Mouse (Mus musculus) midbrain, embryonic 15.5 days (tissue): ENCODE measurements around the gene Tctex1d4. TPM values are rescaled to one million over a fixed set of nuclear protein-coding genes. Genes with fewer than 3 reads are reported as not detected.

ENCODE experiments used
- ATAC-seq: fragments of 200-750 bp; cut with Nextera tagmentation; replicated peaks from 2 replicates; pipeline ENCODE4 v1.8.0; 2017; ENCODE audit warnings: moderate TSS enrichment
- H3K27ac ChIP-seq: fragments of 300-500 bp; sonication (generic); 2 replicates; pipeline ENCODE4 v1.5.1; 2015; ENCODE audit warnings: mild to moderate bottlenecking, inconsistent platforms
- H3K27me3 ChIP-seq: fragments of 300-500 bp; sonication (generic); replicated peaks from 2 replicates; pipeline ENCODE4 v1.6.1; 2015; ENCODE audit warnings: inconsistent platforms
- H3K36me3 ChIP-seq: fragments of 300-500 bp; sonication (generic); replicated peaks from 2 replicates; pipeline ENCODE4 v1.6.1; 2015; ENCODE audit warnings: inconsistent platforms
- H3K4me1 ChIP-seq: fragments of 300-500 bp; sonication (generic); 2 replicates; pipeline ENCODE4 v1.6.1; 2015; ENCODE audit warnings: inconsistent platforms
- H3K4me2 ChIP-seq: fragments of 300-500 bp; sonication (generic); 2 replicates; pipeline ENCODE4 v1.6.1; 2015; ENCODE audit warnings: inconsistent platforms, mild to moderate bottlenecking, moderate library complexity
- H3K4me3 ChIP-seq: fragments of 300-500 bp; sonication (generic); 2 replicates; pipeline ENCODE4 v1.5.1; 2015; ENCODE audit warnings: mild to moderate bottlenecking, inconsistent platforms
- H3K9ac ChIP-seq: fragments of 300-500 bp; sonication (generic); 2 replicates; pipeline ENCODE4 v1.6.1; 2015; ENCODE audit warnings: mild to moderate bottlenecking, inconsistent platforms
- H3K9me3 ChIP-seq: fragments of 300-500 bp; sonication (generic); 2 replicates; pipeline ENCODE4 v1.6.1; 2016; ENCODE audit warnings: inconsistent platforms
- WGBS: fragments of 180-500 bp; shearing (Covaris S2); methylation state at CpG from one replicate; pipeline ENCODE4 v1.1.7; 2015; ENCODE audit warnings: mixed read lengths; 5-methylcytosine and 5-hydroxymethylcytosine counted together
- polyA plus RNA-seq: library from polyadenylated mRNA; unstranded; fragments of >200 nt; fragmentation: Nextera tagmentation; extraction: Ambion mirVana; gene quantifications from 2 replicates; pipeline ENCODE4 v1.2.1, GENCODE M21; 2015

The Tctex1d4 gene
- polyA plus RNA-seq, 1 experiment from 2014 or later, result not detected

DNA sequence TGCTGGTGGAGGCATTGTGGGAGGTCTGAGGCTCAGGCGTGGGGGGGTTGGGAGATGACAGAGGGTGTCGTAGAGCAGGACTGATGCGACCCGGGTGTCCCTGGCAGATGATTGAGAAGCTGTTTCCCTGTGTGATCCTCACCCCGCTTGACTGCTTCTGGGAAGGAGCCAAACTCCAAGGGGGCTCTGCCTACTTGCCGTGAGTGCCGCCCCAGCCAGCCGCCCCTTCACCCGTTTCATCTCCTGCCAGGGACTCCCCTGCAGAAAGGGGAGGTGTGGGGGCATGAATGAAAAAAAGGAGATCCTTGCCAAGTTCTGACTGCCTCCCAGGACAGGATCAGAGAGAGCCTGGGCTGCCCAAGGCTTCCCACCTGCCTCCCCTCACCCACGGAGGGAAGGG is 21.5 kb upstream of the Tctex1d4 start:
- Histone ChIP-seq H3K36me3 (peaks cover 4% of the 10 kb centered on the region; the same call in 1 of the 2 replicates), H3K9ac (no peak overlapping the region), H3K4me2 (no peak overlapping the region), H3K27ac (no peak overlapping the region), H3K9me3 (no peaks in the 10 kb centered on the region), H3K27me3 (no peaks in the 10 kb centered on the region), H3K4me3 (no peak overlapping the region), H3K4me1 (peaks cover 6% of the 10 kb centered on the region; the same call in 1 of the 2 replicates)
- WGBS, result 44% methylated on average over 10 of the region's 10 CpGs
- no peak for ATAC-seq

DNA sequence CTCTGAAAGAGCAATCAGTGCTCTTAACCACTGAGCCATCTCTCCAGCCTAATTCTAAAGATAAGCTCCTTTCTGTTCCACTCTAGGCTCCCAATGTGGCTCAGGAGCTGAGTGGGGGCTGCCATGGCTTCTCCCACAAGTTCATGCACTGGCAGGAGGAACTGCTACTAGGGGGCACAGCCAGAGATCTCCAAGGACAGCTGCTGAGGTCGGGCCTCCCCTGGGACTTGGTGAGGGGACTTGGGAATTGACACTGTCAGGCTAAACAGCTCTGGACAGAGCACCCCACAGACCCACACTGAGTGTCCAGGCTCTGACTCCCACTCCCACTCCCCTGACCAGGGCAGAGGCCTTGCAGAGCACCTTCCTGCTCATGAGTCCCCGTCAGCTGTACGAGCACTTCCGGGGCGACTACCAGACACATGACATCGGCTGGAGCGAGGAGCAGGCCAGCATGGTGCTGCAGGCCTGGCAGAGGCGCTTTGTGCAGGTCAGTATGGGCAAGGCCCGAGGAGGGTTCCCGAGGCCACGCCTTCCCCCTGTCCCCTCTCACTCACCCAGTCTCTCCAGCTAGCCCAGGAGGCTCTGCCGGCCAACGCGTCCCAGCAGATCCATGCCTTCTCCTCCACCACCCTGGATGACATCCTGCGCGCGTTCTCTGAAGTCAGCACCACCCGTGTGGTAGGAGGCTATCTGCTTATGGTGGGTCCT is 18.6 kb upstream of the Tctex1d4 start:
- 91% methylated on average over 18 of the region's 18 CpGs for WGBS
- Histone ChIP-seq H3K9me3 (no peaks in the 10 kb centered on the region), H3K36me3 (peaks cover 13% of the 10 kb centered on the region; the same call in 1 of the 2 replicates), H3K9ac (no peak overlapping the region), H3K4me3 (no peak overlapping the region), H3K27me3 (no peaks in the 10 kb centered on the region), H3K4me1 (peaks cover 6% of the 10 kb centered on the region; the same call in 1 of the 2 replicates), H3K4me2 (no peak overlapping the region), H3K27ac (no peak overlapping the region)
- no peak for ATAC-seq

DNA sequence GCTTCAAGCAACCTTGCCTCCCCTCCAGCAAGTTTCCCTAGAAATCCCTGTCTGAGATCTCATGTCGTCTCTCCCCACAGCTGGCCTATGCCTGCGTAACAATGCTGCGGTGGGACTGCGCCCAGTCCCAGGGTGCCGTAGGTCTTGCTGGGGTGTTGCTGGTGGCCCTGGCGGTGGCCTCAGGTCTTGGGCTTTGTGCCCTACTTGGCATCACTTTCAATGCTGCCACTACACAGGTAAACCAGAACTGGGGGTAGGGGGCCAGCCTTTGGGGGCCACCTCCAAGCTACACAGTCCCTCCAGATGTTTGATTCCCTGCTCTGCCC is 18.1 kb upstream of the Tctex1d4 start:
- no peak overlapping the region for H3K27ac ChIP-seq
- H3K4me3 ChIP-seq, result no peak overlapping the region
- peaks cover 6% of the 10 kb centered on the region; the same call in 1 of the 2 replicates for H3K4me1 ChIP-seq
- H3K27me3 ChIP-seq, result no peaks in the 10 kb centered on the region
- H3K9me3 ChIP-seq, result no peaks in the 10 kb centered on the region
- no peak overlapping the region for H3K4me2 ChIP-seq
- no peak overlapping the region for H3K9ac ChIP-seq
- WGBS, result 94% methylated on average over 6 of the region's 6 CpGs
- H3K36me3 ChIP-seq, result peaks cover 13% of the 10 kb centered on the region; the same call in 1 of the 2 replicates
- ATAC-seq, result no peak

DNA sequence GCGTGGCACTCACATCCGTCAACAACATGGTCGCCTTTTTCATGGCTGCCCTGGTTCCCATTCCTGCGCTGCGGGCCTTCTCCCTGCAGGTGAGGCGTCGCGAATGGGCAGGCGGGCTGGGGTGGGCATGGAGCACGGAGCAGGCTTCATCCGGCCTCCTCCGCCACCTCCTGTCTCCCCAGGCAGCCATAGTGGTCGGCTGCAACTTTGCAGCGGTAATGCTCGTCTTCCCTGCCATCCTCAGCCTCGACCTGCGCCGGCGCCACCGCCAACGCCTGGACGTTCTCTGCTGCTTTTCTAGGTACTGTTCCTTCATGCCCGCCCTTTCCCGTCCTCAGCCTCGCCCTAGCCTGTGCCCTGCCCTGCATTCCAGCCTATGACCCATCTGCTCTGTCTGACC is 17.3 kb upstream of the Tctex1d4 start:
- ATAC-seq, result no peak
- 92% methylated on average over 25 of the region's 25 CpGs for WGBS
- Histone ChIP-seq H3K4me3 (no peak overlapping the region), H3K9me3 (no peaks in the 10 kb centered on the region), H3K27ac (no peak overlapping the region), H3K4me2 (no peak overlapping the region), H3K36me3 (peaks cover 17% of the 10 kb centered on the region; the same call in 1 of the 2 replicates), H3K4me1 (peaks cover 6% of the 10 kb centered on the region; the same call in 1 of the 2 replicates), H3K27me3 (no peaks in the 10 kb centered on the region), H3K9ac (no peak overlapping the region)

DNA sequence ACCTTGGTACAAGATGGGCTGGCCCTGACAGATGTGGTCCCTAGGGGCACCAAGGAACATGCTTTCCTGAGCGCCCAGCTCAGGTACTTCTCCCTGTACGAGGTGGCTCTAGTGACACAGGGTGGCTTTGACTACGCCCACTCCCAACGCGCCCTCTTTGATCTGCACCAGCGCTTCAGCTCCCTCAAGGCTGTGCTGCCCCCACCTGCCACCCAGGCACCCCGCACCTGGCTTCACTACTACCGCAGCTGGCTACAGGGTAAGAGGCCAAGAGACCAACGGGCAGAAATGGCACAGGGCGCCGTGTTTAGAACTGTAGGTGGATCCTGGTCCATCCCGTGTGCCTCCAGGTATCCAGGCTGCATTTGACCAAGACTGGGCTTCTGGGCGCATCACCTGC is 16.3 kb upstream of the Tctex1d4 start:
- Histone ChIP-seq H3K9ac (no peak overlapping the region), H3K9me3 (no peaks in the 10 kb centered on the region), H3K36me3 (peaks cover 19% of the 10 kb centered on the region; the same call in 1 of the 2 replicates), H3K4me1 (0 out of 2 replicates have a peak, but pooled peaks cover 6% of the 10 kb centered on the region), H3K27me3 (no peaks in the 10 kb centered on the region), H3K27ac (no peak overlapping the region), H3K4me3 (no peak overlapping the region), H3K4me2 (no peak overlapping the region)
- 89% methylated on average over 13 of the region's 13 CpGs for WGBS
- ATAC-seq, result no peak

DNA sequence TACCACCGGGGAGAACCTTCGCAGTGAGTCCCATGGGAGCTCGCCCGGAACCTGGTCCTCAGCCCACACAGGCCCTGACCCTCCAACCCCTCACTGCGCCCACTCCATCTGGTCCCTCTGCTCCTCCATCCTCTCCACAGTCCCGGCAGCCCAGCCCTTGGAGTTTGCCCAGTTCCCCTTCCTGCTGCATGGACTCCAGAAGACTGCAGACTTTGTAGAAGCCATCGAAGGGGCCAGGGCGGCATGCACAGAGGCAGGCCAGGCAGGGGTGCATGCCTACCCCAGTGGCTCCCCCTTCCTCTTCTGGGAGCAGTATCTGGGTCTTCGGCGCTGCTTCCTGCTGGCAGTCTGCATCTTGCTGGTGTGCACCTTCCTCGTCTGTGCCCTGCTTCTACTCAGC is 15.6 kb upstream of the Tctex1d4 start:
- 92% methylated on average over 11 of the region's 11 CpGs for WGBS
- ATAC-seq, result no peak
- no peak overlapping the region for H3K27ac ChIP-seq
- H3K4me1 ChIP-seq, result no peaks in the 10 kb centered on the region
- H3K4me2 ChIP-seq, result no peak overlapping the region
- H3K4me3 ChIP-seq, result no peak overlapping the region
- H3K9me3 ChIP-seq, result no peaks in the 10 kb centered on the region
- H3K9ac ChIP-seq, result no peak overlapping the region
- H3K27me3 ChIP-seq, result no peaks in the 10 kb centered on the region
- peaks cover 19% of the 10 kb centered on the region; the same call in 1 of the 2 replicates for H3K36me3 ChIP-seq

DNA sequence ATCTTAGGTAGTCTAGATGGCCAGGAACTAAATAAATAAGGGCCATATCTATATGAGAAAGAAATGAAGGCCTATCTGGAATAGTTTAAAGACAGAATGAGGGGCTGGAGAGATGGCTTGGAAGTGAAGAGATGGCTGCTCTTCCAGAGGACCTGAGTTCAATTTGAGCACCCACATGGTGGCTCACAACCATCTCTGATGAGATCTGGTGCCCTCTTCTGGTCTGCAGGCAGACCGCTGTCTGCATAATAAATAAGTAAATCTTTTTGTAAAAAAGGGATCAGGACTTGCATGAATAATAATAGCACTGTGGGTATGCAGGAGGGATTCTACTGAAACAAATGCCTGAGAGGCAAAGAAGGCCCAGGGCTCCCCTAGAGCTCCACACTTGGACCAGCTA is 13.4 kb upstream of the Tctex1d4 start:
- Histone ChIP-seq H3K9me3 (no peaks in the 10 kb centered on the region), H3K36me3 (peaks cover 15% of the 10 kb centered on the region; the same call in 1 of the 2 replicates), H3K4me2 (no peak overlapping the region), H3K27ac (no peak overlapping the region), H3K4me1 (no peaks in the 10 kb centered on the region), H3K9ac (no peak overlapping the region), H3K27me3 (no peaks in the 10 kb centered on the region), H3K4me3 (no peak overlapping the region)
- no peak for ATAC-seq
- 82% methylated on average over 1 of the region's 1 CpGs for WGBS

DNA sequence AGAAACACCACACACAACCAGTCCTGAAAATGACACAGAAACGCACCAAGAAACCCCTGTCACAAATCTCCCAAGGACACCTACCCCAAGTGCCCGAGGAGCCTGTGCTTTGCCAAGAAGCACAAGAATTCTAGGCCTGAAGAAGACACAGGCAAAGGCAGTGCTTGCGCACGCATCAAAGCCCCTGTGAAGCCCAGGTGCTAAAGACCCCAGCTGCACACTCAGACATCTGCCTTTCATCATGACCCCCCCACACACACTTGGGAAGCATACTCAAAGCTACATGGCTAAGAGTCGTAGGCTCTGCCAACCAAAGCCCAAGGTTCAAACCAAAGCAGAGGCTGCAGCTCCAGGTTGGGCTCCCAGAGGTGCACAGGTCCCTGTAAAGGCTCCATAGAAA is 11.0 kb upstream of the Tctex1d4 start:
- Histone ChIP-seq H3K27ac (no peak overlapping the region), H3K9me3 (no peaks in the 10 kb centered on the region), H3K36me3 (peaks cover 15% of the 10 kb centered on the region; the same call in 1 of the 2 replicates), H3K4me2 (no peak overlapping the region), H3K4me1 (peaks cover 4% of the 10 kb centered on the region), H3K9ac (no peak overlapping the region), H3K27me3 (no peaks in the 10 kb centered on the region), H3K4me3 (no peak overlapping the region)
- 88% methylated on average over 5 of the region's 5 CpGs for WGBS
- ATAC-seq, result no peak

DNA sequence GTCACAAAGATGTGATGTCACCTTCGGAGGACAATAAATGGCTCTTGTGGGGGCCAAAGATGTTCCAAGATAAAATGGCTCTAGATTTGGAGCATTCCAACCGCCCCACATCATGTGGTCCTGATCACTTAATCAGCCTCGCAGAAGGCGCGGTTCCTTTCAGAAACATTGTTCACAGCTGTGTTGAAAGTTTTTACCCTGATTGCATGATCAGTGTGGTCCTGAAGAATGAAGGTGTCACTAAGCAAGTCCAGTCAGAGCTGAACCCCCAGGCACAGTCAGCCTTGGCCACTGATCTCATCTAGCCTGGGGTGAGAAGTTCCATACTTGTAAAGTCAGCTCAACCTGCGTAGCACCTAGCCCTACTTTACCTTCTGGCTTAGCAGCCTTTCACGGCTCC is 8.7 kb upstream of the Tctex1d4 start:
- no peak for ATAC-seq
- 93% methylated on average over 7 of the region's 7 CpGs for WGBS

DNA sequence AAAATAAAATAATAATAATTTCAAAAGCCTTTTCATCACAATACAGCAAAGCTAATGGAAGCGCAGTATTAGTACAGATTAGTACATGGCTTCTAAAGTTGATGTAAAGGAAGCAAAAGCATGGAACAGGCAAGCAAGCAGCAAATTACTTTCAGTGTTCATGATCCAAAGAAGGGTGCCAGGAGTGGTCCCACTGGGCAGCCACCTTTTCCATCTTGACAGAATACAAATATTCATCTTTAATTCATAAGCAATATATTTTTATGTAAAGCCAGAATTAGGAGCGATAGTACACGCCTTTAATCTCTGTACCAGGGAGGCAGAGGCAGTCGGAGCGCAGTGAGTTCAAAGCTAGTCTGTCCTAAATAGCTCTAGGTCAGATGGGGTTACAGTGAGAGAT is 7.0 kb upstream of the Tctex1d4 start:
- Histone ChIP-seq H3K4me3 (peak overlapping the region; percentile 80), H3K36me3 (no peaks in the 10 kb centered on the region; the same call in 1 of the 2 replicates), H3K27ac (peak overlapping the region; percentile 90), H3K4me1 (peaks cover 11% of the 10 kb centered on the region), H3K9ac (peak overlapping the region; percentile 62), H3K4me2 (peak overlapping the region; percentile 100), H3K27me3 (no peaks in the 10 kb centered on the region), H3K9me3 (no peaks in the 10 kb centered on the region)
- no peak for ATAC-seq
- WGBS, result 66% methylated on average over 5 of the region's 5 CpGs

More for the DNA sequence above, 8.7 kb upstream of the Tctex1d4 start:
- no peak overlapping the region for H3K27ac ChIP-seq
- no peaks in the 10 kb centered on the region for H3K9me3 ChIP-seq
- H3K4me2 ChIP-seq, result no peak overlapping the region
- no peaks in the 10 kb centered on the region for H3K27me3 ChIP-seq
- H3K9ac ChIP-seq, result no peak overlapping the region
- peaks cover 6% of the 10 kb centered on the region; the same call in 1 of the 2 replicates for H3K36me3 ChIP-seq
- peaks cover 11% of the 10 kb centered on the region for H3K4me1 ChIP-seq
- no peak overlapping the region for H3K4me3 ChIP-seq

DNA sequence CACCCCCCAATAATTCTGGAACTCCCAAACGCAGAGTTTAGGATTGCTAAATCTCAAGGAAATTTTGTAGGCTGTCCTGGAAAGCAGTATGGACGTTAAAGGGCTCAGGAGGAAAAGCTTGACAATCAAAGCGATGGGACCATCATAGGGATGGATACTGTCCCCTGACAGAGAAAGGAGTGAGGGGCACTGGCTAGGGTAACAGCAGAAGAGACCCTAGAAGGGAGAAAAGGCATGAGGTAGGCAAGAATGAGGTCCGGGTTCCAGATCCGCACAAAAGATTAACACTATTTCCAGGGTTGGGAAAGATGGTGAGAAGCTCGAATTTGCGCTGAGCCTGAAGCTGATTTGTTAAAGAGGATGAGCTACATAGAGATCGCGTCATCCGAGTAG is 6.5 kb upstream of the Tctex1d4 start:
- peak overlapping the region; percentile 100 for H3K4me2 ChIP-seq
- peaks cover 14% of the 10 kb centered on the region for H3K4me1 ChIP-seq
- peak overlapping the region; percentile 80 for H3K4me3 ChIP-seq
- ATAC-seq, result peak; percentile 19
- H3K9ac ChIP-seq, result peak overlapping the region; percentile 62
- H3K27me3 ChIP-seq, result no peaks in the 10 kb centered on the region
- no peaks in the 10 kb centered on the region for H3K36me3 ChIP-seq
- H3K9me3 ChIP-seq, result no peaks in the 10 kb centered on the region
- 4% methylated on average over 10 of the region's 10 CpGs for WGBS
- H3K27ac ChIP-seq, result peak overlapping the region; percentile 90

DNA sequence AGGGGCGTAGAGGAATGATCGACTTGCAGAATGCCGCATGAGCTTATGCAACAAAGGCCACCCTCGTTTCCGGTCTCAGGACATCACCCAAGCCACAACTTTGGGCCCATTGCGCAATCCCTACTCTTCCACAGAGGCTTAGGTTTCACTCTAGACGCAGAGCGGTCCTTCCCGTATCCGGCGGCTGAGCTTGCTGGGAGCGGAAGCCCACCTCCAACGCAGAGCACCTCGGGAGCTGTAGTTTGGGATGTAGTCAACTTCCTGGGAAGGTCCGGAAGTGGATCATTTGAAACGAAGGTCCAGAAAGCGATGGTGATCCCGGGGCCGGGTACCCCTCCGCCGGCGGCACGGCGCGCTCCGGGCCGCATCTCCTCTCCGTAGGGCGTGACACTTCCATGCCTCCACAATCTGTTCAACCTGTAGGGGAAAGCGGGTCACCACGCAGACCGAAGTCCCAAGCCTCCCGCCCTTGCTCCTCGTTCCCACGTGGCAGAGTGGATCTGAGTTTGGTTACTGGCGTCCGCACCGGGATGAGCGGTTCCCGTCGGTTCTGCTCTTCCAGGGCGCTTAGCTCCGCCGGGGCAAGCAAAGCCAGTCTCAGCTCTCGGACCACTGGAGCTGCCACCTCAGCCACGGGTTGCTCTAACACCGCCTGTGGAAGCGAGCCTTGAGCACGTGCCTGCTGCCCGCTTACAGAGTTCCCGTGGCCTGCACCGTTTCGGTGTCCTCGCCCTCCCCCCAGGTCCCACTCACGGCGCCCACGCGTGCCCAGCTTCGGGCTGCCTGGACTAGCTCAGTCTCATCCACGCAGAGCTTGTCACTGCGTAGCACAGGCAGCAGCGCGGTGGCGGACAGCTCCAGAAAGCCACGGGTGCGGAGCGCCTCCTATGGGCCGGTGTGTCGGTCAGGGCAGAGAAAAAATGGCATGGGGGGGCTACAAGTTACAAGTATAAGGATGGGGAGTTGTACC is 5.9 kb upstream of the Tctex1d4 start:
- under 1% methylated on average over 69 of the region's 69 CpGs for WGBS
- Histone ChIP-seq H3K9me3 (no peaks in the 10 kb centered on the region), H3K4me1 (peaks cover 20% of the 10 kb centered on the region), H3K27ac (peak overlapping the region; percentile 90), H3K36me3 (no peaks in the 10 kb centered on the region), H3K9ac (peak overlapping the region; percentile 62), H3K4me3 (peak overlapping the region; percentile 80), H3K4me2 (peak overlapping the region; percentile 100), H3K27me3 (no peaks in the 10 kb centered on the region)
- peak; percentile 96 for ATAC-seq
